Mouse (Mus musculus) heart, postnatal 0 days (tissue): ENCODE results near the gene AI854703. TPM values are rescaled to one million over a fixed set of nuclear protein-coding genes. Genes with fewer than 3 reads are reported as not detected.

Experiments used
- ATAC-seq: fragments of 200-750 bp; cut with Nextera tagmentation; 2 replicates; pipeline ENCODE4 v1.8.0; 2017; ENCODE audit warnings: low read depth, moderate number of reproducible peaks, moderate library complexity; ENCODE audit not compliant: insufficient read depth
- DNase-seq: peaks from one replicate; pipeline ENCODE4 v3.0.0-alpha.2; 2016; ENCODE audit warnings: low spot score
- H3K27ac ChIP-seq: fragments of 300-500 bp; sonication (generic); 2 replicates; pipeline ENCODE4 v1.5.1; 2014; ENCODE audit warnings: low read depth, mild to moderate bottlenecking
- H3K27me3 ChIP-seq: fragments of 300-500 bp; sonication (generic); 2 replicates; pipeline ENCODE4 v1.6.1; 2014; ENCODE audit warnings: low read length, mixed read lengths; ENCODE audit not compliant: control insufficient read depth, insufficient read depth
- H3K36me3 ChIP-seq: fragments of 300-500 bp; sonication (generic); replicated peaks from 2 replicates; pipeline ENCODE4 v1.6.1; 2014; ENCODE audit warnings: low read length, mixed read lengths; ENCODE audit not compliant: control insufficient read depth, insufficient read depth
- H3K4me1 ChIP-seq: fragments of 300-500 bp; sonication (generic); 2 replicates; pipeline ENCODE4 v1.6.1; 2014; ENCODE audit warnings: antibody characterized with exemption; ENCODE audit not compliant: control insufficient read depth, insufficient read depth
- H3K4me2 ChIP-seq: fragments of 300-500 bp; sonication (generic); 2 replicates; pipeline ENCODE4 v1.6.1; 2014; ENCODE audit warnings: low read depth, mild to moderate bottlenecking, low read length, moderate library complexity
- H3K4me3 ChIP-seq: fragments of 300-500 bp; sonication (generic); 2 replicates; pipeline ENCODE4 v1.5.1; 2014; ENCODE audit warnings: low read depth, low read length
- H3K9ac ChIP-seq: fragments of 300-500 bp; sonication (generic); replicated peaks from 2 replicates; pipeline ENCODE4 v1.6.1; 2014; ENCODE audit warnings: low read depth, low read length, mixed read lengths
- H3K9me3 ChIP-seq: fragments of 300-500 bp; sonication (generic); replicated peaks from 2 replicates; pipeline ENCODE4 v1.6.1; 2016; ENCODE audit warnings: low read length; ENCODE audit not compliant: control insufficient read depth
- CTCF ChIP-seq: IDR thresholded peaks from 2 replicates; pipeline ENCODE4 v1.5.1; 2016; ENCODE audit warnings: antibody characterized with exemption, control low read depth, low read depth
- EP300 ChIP-seq: IDR thresholded peaks from 2 replicates; pipeline ENCODE4 v1.6.1; 2016; ENCODE audit warnings: antibody characterized with exemption, low read depth
- WGBS: fragments of 180-500 bp; shearing (Covaris S2); extraction: QIAGEN DNeasy Blood & Tissue Kit; methylation state at CpG from one replicate; pipeline ENCODE4 v1.1.7; 2014; 5-methylcytosine and 5-hydroxymethylcytosine counted together
- polyA plus RNA-seq: library from polyadenylated mRNA; unstranded; fragments of >200 nt; fragmentation: Nextera tagmentation; extraction: Ambion mirVana; gene quantifications from 2 replicates; pipeline ENCODE4 v1.2.1, GENCODE M21; 2015
- total RNA-seq: library from RNA; depleted of rRNA; stranded (reverse); fragments of >200 nt; gene quantifications from 2 replicates; pipeline ENCODE4 v1.2.3, GENCODE M21; 2014; ENCODE audit warnings: low replicate concordance

Gene AI854703
- total and polyA plus RNA-seq, 2 experiments from 2014 or later = 0.38 to 0.87 TPM

GRCm38 (mm10) chr6:48641391-48641790 lies 14.8 kb downstream of the AI854703 start:
- H3K4me1 ChIP-seq = peaks cover 9% of the 10 kb centered on the region
- no peak for ATAC-seq
- H3K27ac ChIP-seq = no peak overlapping the region
- H3K4me2 ChIP-seq = no peak overlapping the region
- no peaks in the 10 kb centered on the region for H3K9me3 ChIP-seq
- no peak overlapping the region for H3K4me3 ChIP-seq
- no peaks in the 10 kb centered on the region for H3K36me3 ChIP-seq
- no peak for TF ChIP-seq CTCF
- no peak for TF ChIP-seq EP300
- H3K27me3 ChIP-seq = no peaks in the 10 kb centered on the region
- DNase-seq = no peak
- WGBS = 66% methylated on average over 6 of the region's 6 CpGs
- no peak overlapping the region for H3K9ac ChIP-seq

DNA sequence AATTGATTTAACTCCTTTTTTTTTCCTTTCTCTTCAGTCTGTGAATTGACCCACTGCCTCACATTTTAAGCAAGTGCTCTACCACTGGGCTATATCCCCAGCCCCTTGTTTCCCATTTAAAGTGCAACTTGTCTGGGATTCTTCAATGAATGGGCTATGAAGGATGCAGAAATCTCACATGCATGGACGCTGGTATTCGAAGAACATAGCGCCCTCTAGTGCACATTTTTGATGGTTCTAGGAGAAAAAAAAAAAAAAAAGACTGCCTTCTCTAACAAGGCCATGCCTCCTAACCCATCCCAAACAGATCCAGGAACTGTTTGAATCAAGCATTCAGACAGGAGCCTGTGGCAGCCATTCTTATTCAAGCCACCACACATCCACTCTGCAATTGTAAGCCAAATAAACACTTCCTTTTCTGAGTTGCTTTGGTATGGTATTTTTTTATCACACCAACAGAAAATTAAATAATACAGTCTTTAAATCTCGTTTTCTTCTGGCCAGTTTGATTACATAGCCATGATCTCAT lies 16.3 kb downstream of the AI854703 start:
- TF ChIP-seq CTCF (peak; percentile 70), EP300 (no peak)
- H3K4me1 ChIP-seq = no peaks in the 10 kb centered on the region; the same call in 1 of the 2 replicates
- H3K4me2 ChIP-seq = no peak overlapping the region
- no peak overlapping the region for H3K4me3 ChIP-seq
- no peak overlapping the region for H3K27ac ChIP-seq
- 20% methylated on average over 4 of the region's 4 CpGs for WGBS
- H3K36me3 ChIP-seq = no peaks in the 10 kb centered on the region
- no peaks in the 10 kb centered on the region for H3K27me3 ChIP-seq
- peak; percentile 70 for DNase-seq
- ATAC-seq = no peak; the same call in 1 of the 2 replicates
- H3K9ac ChIP-seq = no peak overlapping the region
- H3K9me3 ChIP-seq = no peaks in the 10 kb centered on the region

GRCm38 (mm10) chr6:48645660-48646308 lies 19.2 kb downstream of the AI854703 start:
- ATAC-seq = no peak
- TF ChIP-seq EP300 (no peak), CTCF (peak; percentile 89)
- H3K27ac ChIP-seq = no peak overlapping the region
- H3K4me3 ChIP-seq = no peak overlapping the region
- no peaks in the 10 kb centered on the region for H3K27me3 ChIP-seq
- no peak overlapping the region for H3K9ac ChIP-seq
- H3K9me3 ChIP-seq = no peaks in the 10 kb centered on the region
- DNase-seq = peak; percentile 82
- 0 out of 2 replicates have a peak, but pooled peaks cover 5% of the 10 kb centered on the region for H3K36me3 ChIP-seq
- WGBS = 10% methylated on average over 12 of the region's 12 CpGs
- H3K4me2 ChIP-seq = no peak overlapping the region
- H3K4me1 ChIP-seq = no peaks in the 10 kb centered on the region; the same call in 1 of the 2 replicates

DNA sequence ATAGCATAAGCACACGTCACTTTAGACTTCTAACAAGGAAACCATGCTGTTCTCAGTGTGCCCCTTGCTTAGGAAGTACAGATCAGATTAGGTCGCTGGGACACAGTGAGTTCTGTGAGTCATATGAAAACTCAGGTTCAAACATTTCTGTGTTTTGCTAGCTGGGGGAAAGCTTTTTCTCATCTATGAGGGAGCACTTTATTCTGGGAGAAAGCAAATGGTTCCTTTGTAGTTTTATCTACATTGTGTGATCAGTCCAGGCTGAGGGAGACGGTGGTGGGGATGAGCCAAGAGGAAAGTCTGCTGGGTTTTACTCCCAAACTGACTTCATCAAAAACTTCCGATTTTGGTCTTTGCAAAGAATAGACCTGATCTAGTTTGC lies 19.7 kb downstream of the AI854703 start:
- no peak for ATAC-seq
- 0 out of 2 replicates have a peak, but pooled peaks cover 5% of the 10 kb centered on the region for H3K36me3 ChIP-seq
- WGBS = 61% methylated on average over 4 of the region's 4 CpGs
- no peak for DNase-seq
- TF ChIP-seq EP300 (no peak), CTCF (no peak)
- no peak overlapping the region for H3K9ac ChIP-seq
- no peak overlapping the region for H3K27ac ChIP-seq
- no peak overlapping the region for H3K4me2 ChIP-seq
- no peaks in the 10 kb centered on the region for H3K27me3 ChIP-seq
- no peaks in the 10 kb centered on the region for H3K9me3 ChIP-seq
- H3K4me3 ChIP-seq = no peak overlapping the region
- H3K4me1 ChIP-seq = no peaks in the 10 kb centered on the region; the same call in 1 of the 2 replicates

- ATAC-seq (peak; percentile 70), DNase-seq (peak; percentile 61)
- H3K27ac ChIP-seq = peak within 1 kb of the TSS; percentile 48; the same call in 1 of the 2 replicates
- no peaks in the 10 kb centered on the region for H3K27me3 ChIP-seq
- TF ChIP-seq EP300 (no peak), CTCF (peak; percentile 63)
- H3K4me1 ChIP-seq = no peaks in the 10 kb centered on the region; the same call in 1 of the 2 replicates
- H3K36me3 ChIP-seq = 0 out of 2 replicates have a peak, but pooled peaks cover 5% of the 10 kb centered on the region
- H3K4me3 ChIP-seq = peak within 1 kb of the TSS; percentile 25
- 31% methylated on average over 3 of the region's 3 CpGs for WGBS
- peak within 1 kb of the TSS; percentile 26; the same call in 1 of the 2 replicates for H3K9ac ChIP-seq
- no peaks in the 10 kb centered on the region for H3K9me3 ChIP-seq
- peak within 1 kb of the TSS; percentile 49 for H3K4me2 ChIP-seq
Observed at GRCm38 (mm10) chr6:48646995-48647394, 20.4 kb downstream of the AI854703 start, which contains the start of gene Gimap8. Gene Gimap8 (plus strand): TSS chr6:48647234.
